Mouse (Mus musculus) heart, adult 2 months (tissue): Measurements from ENCODE around the gene Zfp507.

Source experiments
- CTCF ChIP-seq: fragments of 200-600 bp; IDR thresholded peaks from 2 replicates; pipeline ENCODE4 v1.8.1; 2022; ENCODE audit warnings: antibody characterized with exemption, mild to moderate bottlenecking, moderate library complexity
- EP300 ChIP-seq: fragments of 200-500 bp; IDR thresholded peaks from 2 replicates; pipeline ENCODE4 v1.6.1; 2011; ENCODE audit warnings: low read depth, low read length, control low read depth; ENCODE audit not compliant: insufficient read depth

GRCm38 (mm10) chr7:35830119-35830518, 27.3 kb upstream of the Zfp507 start:
- TF ChIP-seq EP300, result no peak
- TF ChIP-seq CTCF, result no peak
